Mouse (Mus musculus) liver, adult 2 months (tissue): ENCODE results near the gene Cptp. TPM values are rescaled to one million over a fixed set of nuclear protein-coding genes. Genes with fewer than 3 reads are reported as not detected.

Experiments used
- DNase-seq: peaks from one replicate; pipeline ENCODE4 v3.0.0-alpha.2; 2011; ENCODE audit warnings: low read depth, low spot score; ENCODE audit errors: extremely low read depth
- H3K27ac ChIP-seq: fragments of 200-500 bp; replicated peaks from 2 replicates; pipeline ENCODE4 v1.5.1; 2012; ENCODE audit warnings: low read depth, mild to moderate bottlenecking, control low read depth, inconsistent platforms, low read length; ENCODE audit not compliant: insufficient read depth
- H3K27me3 ChIP-seq: fragments of 200-500 bp; 2 replicates; pipeline ENCODE4 v1.6.1; 2012; ENCODE audit warnings: mild to moderate bottlenecking, moderate library complexity, low read length, inconsistent platforms; ENCODE audit not compliant: control insufficient read depth, insufficient read depth
- H3K36me3 ChIP-seq: fragments of 200-500 bp; 2 replicates; pipeline ENCODE4 v1.6.1; 2012; ENCODE audit warnings: low read length, inconsistent platforms; ENCODE audit not compliant: control insufficient read depth, insufficient read depth
- H3K4me1 ChIP-seq: fragments of 200-500 bp; 2 replicates; pipeline ENCODE4 v1.6.1; 2011; ENCODE audit warnings: low read length; ENCODE audit not compliant: control insufficient read depth, insufficient read depth
- H3K4me3 ChIP-seq: fragments of 200-500 bp; 2 replicates; pipeline ENCODE4 v1.5.1; 2011; ENCODE audit warnings: low read depth, mild to moderate bottlenecking, control low read depth, low read length, moderate library complexity; ENCODE audit not compliant: insufficient read depth
- H3K79me2 ChIP-seq: fragments of 200-500 bp; 2 replicates; pipeline ENCODE4 v1.6.1; 2012; ENCODE audit warnings: inconsistent platforms, mild to moderate bottlenecking, low read length, moderate library complexity; ENCODE audit not compliant: control insufficient read depth, insufficient read depth
- H3K9ac ChIP-seq: fragments of 200-500 bp; 2 replicates; pipeline ENCODE4 v1.6.1; 2012; ENCODE audit warnings: low read depth, mild to moderate bottlenecking, control low read depth, inconsistent platforms, low read length
- CTCF ChIP-seq: fragments of 200-500 bp; IDR thresholded peaks from 2 replicates; pipeline ENCODE4 v1.5.1; 2011; ENCODE audit warnings: low read depth, low read length, control low read depth
- POLR2A ChIP-seq: fragments of 200-500 bp; IDR thresholded peaks from 2 replicates; pipeline ENCODE4 v1.6.1; 2011; ENCODE audit warnings: low read length, control low read depth; ENCODE audit not compliant: insufficient read depth; ENCODE audit errors: extremely low read depth
- WGBS: fragments of 180-500 bp; shearing (Covaris S2); methylation state at CpG from one replicate; pipeline ENCODE4 v1.1.7; 2018; 5-methylcytosine and 5-hydroxymethylcytosine counted together
- polyA plus RNA-seq: library from polyadenylated mRNA; depleted of rRNA; stranded (reverse); fragments of >200 nt; gene quantifications from 2 replicates; pipeline ENCODE4 v1.2.3, GENCODE M21; 2012; rRNA removed
- total RNA-seq: library from RNA; depleted of rRNA; stranded (reverse); fragments of >200 nt; gene quantifications from 2 replicates; pipeline ENCODE4 v1.2.3, GENCODE M21; 2014; rRNA removed

Cptp gene
- total and polyA plus RNA-seq, 2 experiments = 5.7 to 48.6 TPM

DNA sequence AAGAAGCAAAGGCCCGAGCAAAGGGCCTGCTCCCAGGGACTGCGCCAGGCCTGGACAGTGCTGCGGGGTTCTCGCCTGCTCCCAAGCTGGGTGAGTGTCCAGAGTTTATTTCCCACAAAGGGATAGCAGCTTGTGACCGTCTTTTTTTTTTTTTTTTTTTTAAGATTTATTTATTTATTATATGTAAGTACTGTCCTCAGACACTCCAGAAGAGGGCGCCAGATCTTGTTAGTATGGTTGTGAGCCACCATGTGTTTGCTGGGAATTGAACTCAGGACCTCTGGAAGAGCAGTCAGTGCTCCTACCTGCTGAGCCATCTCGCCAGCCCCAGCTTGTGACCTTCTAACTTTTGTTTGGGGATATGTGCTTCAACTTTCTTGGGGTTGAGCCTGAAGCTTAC is 48.2 kb downstream of the Cptp start:
- Histone ChIP-seq H3K27ac (no peak overlapping the region), H3K9ac (no peak overlapping the region), H3K4me1 (no peaks in the 10 kb centered on the region), H3K4me3 (no peak overlapping the region), H3K27me3 (no peaks in the 10 kb centered on the region), H3K36me3 (peaks cover 87% of the 10 kb centered on the region), H3K79me2 (no peaks in the 10 kb centered on the region; the same call in 1 of the 2 replicates)
- WGBS = 74% methylated on average over 7 of the region's 7 CpGs
- TF ChIP-seq CTCF = peak; percentile 13; the same call in 1 of the 2 replicates
- no peak for TF ChIP-seq POLR2A
- DNase-seq = no peak

DNA sequence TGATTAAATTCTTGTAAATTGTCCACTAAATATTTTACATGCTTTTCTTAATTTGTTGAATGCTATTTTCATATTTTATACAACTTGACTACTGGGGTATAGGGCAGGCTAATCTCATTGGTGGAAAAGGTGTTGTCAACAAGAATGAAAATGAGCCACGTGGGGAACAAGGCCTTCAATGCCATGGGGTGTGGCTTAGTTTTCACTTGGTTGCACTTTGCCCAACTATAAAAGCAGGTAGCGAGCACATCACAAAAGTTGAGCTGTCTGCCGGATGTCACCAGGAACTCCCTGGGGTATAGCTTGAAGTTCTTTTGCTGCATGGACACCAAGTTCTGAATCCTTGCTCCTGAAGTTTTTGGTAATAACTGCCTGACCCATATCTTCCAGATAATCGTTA is 51.7 kb downstream of the Cptp start:
- no peaks in the 10 kb centered on the region for H3K27me3 ChIP-seq
- TF ChIP-seq POLR2A = no peak
- no peak overlapping the region for H3K4me3 ChIP-seq
- peaks cover 16% of the 10 kb centered on the region; the same call in 1 of the 2 replicates for H3K79me2 ChIP-seq
- DNase-seq = no peak
- H3K27ac ChIP-seq = no peak overlapping the region
- 55% methylated on average over 4 of the region's 4 CpGs for WGBS
- H3K4me1 ChIP-seq = peaks cover 9% of the 10 kb centered on the region; the same call in 1 of the 2 replicates
- H3K9ac ChIP-seq = no peak overlapping the region
- peaks cover 76% of the 10 kb centered on the region for H3K36me3 ChIP-seq

Other genes starting within 250 kb of the Cptp start
- 8.5 and 11.2 TPM in 2 replicates for gene Cdk11b, start 244.6 kb downstream of the Cptp start, total RNA-seq
- 8.8 and 10.6 TPM in 2 replicates for gene Cdk11b, start 244.6 kb downstream of the Cptp start, polyA plus RNA-seq
- gene Gm10563, start 224.0 kb downstream of the Cptp start, total RNA-seq = not detected in 2 replicates
- gene Gm10563, start 224.0 kb downstream of the Cptp start, polyA plus RNA-seq = not detected in 2 replicates
- 1.7 and 1.8 TPM in 2 replicates for gene Mmp23, start 216.1 kb downstream of the Cptp start, total RNA-seq
- gene Mmp23, start 216.1 kb downstream of the Cptp start, polyA plus RNA-seq = 2.7 and 3.0 TPM in 2 replicates
- gene Mib2, start 200.2 kb downstream of the Cptp start, total RNA-seq = 16.4 and 19.0 TPM in 2 replicates
- 32.2 and 35.8 TPM in 2 replicates for gene Mib2, start 200.2 kb downstream of the Cptp start, polyA plus RNA-seq
- gene Fndc10, start 175.1 kb downstream of the Cptp start, total RNA-seq = 0.37 and 0.54 TPM in 2 replicates
- gene Fndc10, start 175.1 kb downstream of the Cptp start, polyA plus RNA-seq = 0.77 and 1.2 TPM in 2 replicates
- gene Ssu72, start 164.6 kb downstream of the Cptp start, total RNA-seq = 99.5 and 108 TPM in 2 replicates
- 78.8 and 79.3 TPM in 2 replicates for gene Ssu72, start 164.6 kb downstream of the Cptp start, polyA plus RNA-seq
- under 0.01 and 0.20 TPM in 2 replicates for gene Tmem240, start 134.6 kb downstream of the Cptp start, total RNA-seq
- 0.07 and 0.20 TPM in 2 replicates for gene Tmem240, start 134.6 kb downstream of the Cptp start, polyA plus RNA-seq
- gene Atad3a, start 108.3 kb downstream of the Cptp start, total RNA-seq = 54.5 and 71.8 TPM in 2 replicates
- 83.0 and 129 TPM in 2 replicates for gene Atad3a, start 108.3 kb downstream of the Cptp start, polyA plus RNA-seq
- 0.46 and 0.47 TPM in 2 replicates for gene Vwa1, start 94.7 kb downstream of the Cptp start, total RNA-seq
- gene Vwa1, start 94.7 kb downstream of the Cptp start, polyA plus RNA-seq = 0.32 and 0.56 TPM in 2 replicates
- 0.74 and 0.87 TPM in 2 replicates for gene Tmem88b, start 83.6 kb downstream of the Cptp start, total RNA-seq
- 1.3 and 1.9 TPM in 2 replicates for gene Tmem88b, start 83.6 kb downstream of the Cptp start, polyA plus RNA-seq
- not detected in 2 replicates for gene Ankrd65, start 79.0 kb downstream of the Cptp start, total RNA-seq
- not detected in 2 replicates for gene Ankrd65, start 79.0 kb downstream of the Cptp start, polyA plus RNA-seq
- gene Mrpl20, start 66.6 kb downstream of the Cptp start, total RNA-seq = 72.4 and 73.0 TPM in 2 replicates
- 29.7 and 37.4 TPM in 2 replicates for gene Mrpl20, start 66.6 kb downstream of the Cptp start, polyA plus RNA-seq
- gene Ccnl2, start 57.0 kb downstream of the Cptp start, total RNA-seq = 54.9 and 56.1 TPM in 2 replicates
- 33.9 and 61.8 TPM in 2 replicates for gene Ccnl2, start 57.0 kb downstream of the Cptp start, polyA plus RNA-seq
- 140 and 151 TPM in 2 replicates for gene Aurkaip1, start 38.2 kb downstream of the Cptp start, total RNA-seq
- 141 and 154 TPM in 2 replicates for gene Aurkaip1, start 38.2 kb downstream of the Cptp start, polyA plus RNA-seq
- 7.5 and 8.8 TPM in 2 replicates for gene Mxra8, start 29.8 kb downstream of the Cptp start, total RNA-seq
- gene Mxra8, start 29.8 kb downstream of the Cptp start, polyA plus RNA-seq = 15.4 and 17.2 TPM in 2 replicates
- 40.5 and 44.6 TPM in 2 replicates for gene Dvl1, start 22.0 kb downstream of the Cptp start, total RNA-seq
- 101 and 162 TPM in 2 replicates for gene Dvl1, start 22.0 kb downstream of the Cptp start, polyA plus RNA-seq
- 0.37 and 0.47 TPM in 2 replicates for gene Tas1r3, start 6.1 kb downstream of the Cptp start, total RNA-seq
- gene Tas1r3, start 6.1 kb downstream of the Cptp start, polyA plus RNA-seq = 0.12 and 0.35 TPM in 2 replicates
- gene Ints11, start 106 bp upstream of the Cptp start, total RNA-seq = 13.6 and 18.8 TPM in 2 replicates
- 15.8 and 20.9 TPM in 2 replicates for gene Ints11, start 106 bp upstream of the Cptp start, polyA plus RNA-seq
- 13.6 and 15.5 TPM in 2 replicates for gene Pusl1, start 22.3 kb upstream of the Cptp start, total RNA-seq
- gene Pusl1, start 22.3 kb upstream of the Cptp start, polyA plus RNA-seq = 33.5 and 35.0 TPM in 2 replicates
- 2.5 and 3.4 TPM in 2 replicates for gene Acap3, start 22.4 kb upstream of the Cptp start, total RNA-seq
- gene Acap3, start 22.4 kb upstream of the Cptp start, polyA plus RNA-seq = 4.9 and 6.9 TPM in 2 replicates
- 21.6 and 27.6 TPM in 2 replicates for gene Ube2j2, start 74.4 kb upstream of the Cptp start, total RNA-seq
- gene Ube2j2, start 74.4 kb upstream of the Cptp start, polyA plus RNA-seq = 43.4 and 46.1 TPM in 2 replicates
- 1.8 and 2.1 TPM in 2 replicates for gene C1qtnf12, start 92.9 kb upstream of the Cptp start, total RNA-seq
- gene C1qtnf12, start 92.9 kb upstream of the Cptp start, polyA plus RNA-seq = 2.6 and 3.3 TPM in 2 replicates
- 2.8 TPM in 2 replicates for gene B3galt6, start 123.2 kb upstream of the Cptp start, total RNA-seq
- gene B3galt6, start 123.2 kb upstream of the Cptp start, polyA plus RNA-seq = 2.5 and 2.6 TPM in 2 replicates
- 141 and 156 TPM in 2 replicates for gene Sdf4, start 123.4 kb upstream of the Cptp start, total RNA-seq
- 34.9 and 37.2 TPM in 2 replicates for gene Sdf4, start 123.4 kb upstream of the Cptp start, polyA plus RNA-seq
- gene Tnfrsf4, start 144.4 kb upstream of the Cptp start, total RNA-seq = 0.65 and 0.67 TPM in 2 replicates
- gene Tnfrsf4, start 144.4 kb upstream of the Cptp start, polyA plus RNA-seq = 0.83 and 2.5 TPM in 2 replicates
- 0.94 TPM in 1 of 2 replicates, not detected in the other for gene Tnfrsf18, start 156.7 kb upstream of the Cptp start, total RNA-seq
- gene Tnfrsf18, start 156.7 kb upstream of the Cptp start, polyA plus RNA-seq = 0.41 and 0.81 TPM in 2 replicates
- 0.37 TPM in 1 of 2 replicates, not detected in the other for gene Ttll10, start 190.0 kb upstream of the Cptp start, total RNA-seq
- 0.11 and 0.12 TPM in 2 replicates for gene Ttll10, start 190.0 kb upstream of the Cptp start, polyA plus RNA-seq
- 3.8 and 4.5 TPM in 2 replicates for gene 9430015G10Rik, start 240.5 kb upstream of the Cptp start, total RNA-seq
- 3.7 and 9.1 TPM in 2 replicates for gene 9430015G10Rik, start 240.5 kb upstream of the Cptp start, polyA plus RNA-seq